Mouse (Mus musculus): ENCODE measurements around the gene Hmgb1. TPM values are rescaled to one million over a fixed set of nuclear protein-coding genes. Genes with fewer than 3 reads are reported as not detected.

Gene Hmgb1
- total and polyA plus RNA-seq, 3 experiments = 517 to 576 (median 529) TPM

GRCm38 (mm10) chr5:149099009-149099408 lies 85.3 kb downstream of the Hmgb1 start:
- DNase-seq (ENCODE audit: low spot score) = no peak
- ATAC-seq (ENCODE audit: extremely low read depth, insufficient number of reproducible peaks, low FRiP score, poor library complexity, severe bottlenecking) = no peak
- H3K9me3 ChIP-seq (replicated peaks) = peaks cover 4% of the 10 kb centered on the region; the same call in 1 of the 2 replicates

GRCm38 (mm10) chr5:149097841-149098240 lies 86.4 kb downstream of the Hmgb1 start:
- no peak for ATAC-seq (ENCODE audit: extremely low read depth, insufficient number of reproducible peaks, low FRiP score, poor library complexity, severe bottlenecking)
- TF ChIP-seq GATA1 (IDR thresholded peaks at IDR 0.05; ENCODE audit: borderline replicate concordance, low read length) (no peak), POLR2AphosphoS5 (IDR thresholded peaks at IDR 0.05; ENCODE audit: insufficient replicate concordance, low read depth, low read length) (no peak), GATA2 (IDR thresholded peaks at IDR 0.05; ENCODE audit: borderline replicate concordance, low read depth, low read length) (no peak), TAL1 (conservative IDR thresholded peaks at IDR 0.05; ENCODE audit: low read depth, low read length) (no peak)
- peaks cover 4% of the 10 kb centered on the region; the same call in 1 of the 2 replicates for H3K4me1 ChIP-seq (ENCODE audit: insufficient read depth, low read depth, low read length)
- no peaks in the 10 kb centered on the region for H3K36me3 ChIP-seq (replicated peaks)
- peaks cover 4% of the 10 kb centered on the region; the same call in 1 of the 2 replicates for H3K9me3 ChIP-seq (replicated peaks)
- no peak overlapping the region for H3K4me3 ChIP-seq (ENCODE audit: low read depth, low read length)
- H3K27me3 ChIP-seq (ENCODE audit: insufficient read depth, low read length) = peaks cover 19% of the 10 kb centered on the region
- no peak for DNase-seq (ENCODE audit: low spot score)

More at GRCm38 (mm10) chr5:149099009-149099408, 85.3 kb downstream of the Hmgb1 start:
- peaks cover 15% of the 10 kb centered on the region for H3K27me3 ChIP-seq (ENCODE audit: insufficient read depth, low read length)
- no peak overlapping the region for H3K4me3 ChIP-seq (ENCODE audit: low read depth, low read length)
- TF ChIP-seq GATA2 (IDR thresholded peaks at IDR 0.05; ENCODE audit: borderline replicate concordance, low read depth, low read length) (no peak), TAL1 (conservative IDR thresholded peaks at IDR 0.05; ENCODE audit: low read depth, low read length) (no peak), CTCF (IDR thresholded peaks at IDR 0.05; ENCODE audit: low read depth, low read length) (no peak), POLR2AphosphoS5 (IDR thresholded peaks at IDR 0.05; ENCODE audit: insufficient replicate concordance, low read depth, low read length) (no peak), GATA1 (IDR thresholded peaks at IDR 0.05; ENCODE audit: borderline replicate concordance, low read length) (no peak)
- no peaks in the 10 kb centered on the region for H3K36me3 ChIP-seq (replicated peaks)
- H3K4me1 ChIP-seq (ENCODE audit: insufficient read depth, low read depth, low read length) = peaks cover 4% of the 10 kb centered on the region; the same call in 1 of the 2 replicates

DNA sequence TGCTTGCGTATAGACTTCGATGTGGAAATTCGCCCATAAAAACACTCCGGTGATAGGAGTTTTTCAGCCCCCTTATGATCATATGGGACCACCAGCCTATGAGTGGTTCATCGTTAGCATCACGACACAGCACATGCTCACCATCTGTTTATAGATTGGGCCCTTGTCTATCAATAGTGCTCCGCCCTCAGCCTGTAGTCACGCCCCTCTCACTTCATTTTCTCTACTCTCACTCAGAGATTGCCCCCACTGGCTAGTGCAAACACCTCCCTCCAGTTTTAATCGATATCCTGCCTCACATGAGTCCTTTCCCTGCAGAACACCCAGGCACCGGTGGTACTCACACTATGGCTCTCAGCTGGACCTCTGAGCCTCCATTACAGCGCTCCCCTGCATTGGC lies 88.0 kb downstream of the Hmgb1 start:
- Histone ChIP-seq H3K27me3 (ENCODE audit: insufficient read depth, low read length) (peaks cover 18% of the 10 kb centered on the region), H3K4me3 (ENCODE audit: low read depth, low read length) (no peak overlapping the region), H3K36me3 (replicated peaks) (no peaks in the 10 kb centered on the region), H3K9me3 (replicated peaks) (no peaks in the 10 kb centered on the region; the same call in 1 of the 2 replicates), H3K4me1 (ENCODE audit: insufficient read depth, low read depth, low read length) (peaks cover 4% of the 10 kb centered on the region; the same call in 1 of the 2 replicates)
- no peak for ATAC-seq (ENCODE audit: extremely low read depth, insufficient number of reproducible peaks, low FRiP score, poor library complexity, severe bottlenecking)
- no peak for DNase-seq (ENCODE audit: low spot score)
- TF ChIP-seq GATA1 (IDR thresholded peaks at IDR 0.05; ENCODE audit: borderline replicate concordance, low read length) (no peak), POLR2AphosphoS5 (IDR thresholded peaks at IDR 0.05; ENCODE audit: insufficient replicate concordance, low read depth, low read length) (no peak), GATA2 (IDR thresholded peaks at IDR 0.05; ENCODE audit: borderline replicate concordance, low read depth, low read length) (no peak), TAL1 (conservative IDR thresholded peaks at IDR 0.05; ENCODE audit: low read depth, low read length) (no peak), CTCF (IDR thresholded peaks at IDR 0.05; ENCODE audit: low read depth, low read length) (no peak)

GRCm38 (mm10) chr5:149092926-149093325 lies 91.4 kb downstream of the Hmgb1 start:
- Histone ChIP-seq H3K4me3 (ENCODE audit: low read depth, low read length) (no peak overlapping the region), H3K9me3 (replicated peaks) (no peaks in the 10 kb centered on the region), H3K27me3 (ENCODE audit: insufficient read depth, low read length) (peaks cover 18% of the 10 kb centered on the region), H3K4me1 (ENCODE audit: insufficient read depth, low read depth, low read length) (peaks cover 13% of the 10 kb centered on the region; the same call in 1 of the 2 replicates), H3K36me3 (replicated peaks) (no peaks in the 10 kb centered on the region)
- no peak for TF ChIP-seq GATA2 (IDR thresholded peaks at IDR 0.05; ENCODE audit: borderline replicate concordance, low read depth, low read length)
- TF ChIP-seq CTCF (IDR thresholded peaks at IDR 0.05; ENCODE audit: low read depth, low read length) = no peak
- TF ChIP-seq POLR2AphosphoS5 (IDR thresholded peaks at IDR 0.05; ENCODE audit: insufficient replicate concordance, low read depth, low read length) = no peak
- no peak for TF ChIP-seq GATA1 (IDR thresholded peaks at IDR 0.05; ENCODE audit: borderline replicate concordance, low read length)
- no peak for TF ChIP-seq TAL1 (conservative IDR thresholded peaks at IDR 0.05; ENCODE audit: low read depth, low read length)
- DNase-seq (ENCODE audit: low spot score) = no peak
- ATAC-seq (ENCODE audit: extremely low read depth, insufficient number of reproducible peaks, low FRiP score, poor library complexity, severe bottlenecking) = no peak

DNA sequence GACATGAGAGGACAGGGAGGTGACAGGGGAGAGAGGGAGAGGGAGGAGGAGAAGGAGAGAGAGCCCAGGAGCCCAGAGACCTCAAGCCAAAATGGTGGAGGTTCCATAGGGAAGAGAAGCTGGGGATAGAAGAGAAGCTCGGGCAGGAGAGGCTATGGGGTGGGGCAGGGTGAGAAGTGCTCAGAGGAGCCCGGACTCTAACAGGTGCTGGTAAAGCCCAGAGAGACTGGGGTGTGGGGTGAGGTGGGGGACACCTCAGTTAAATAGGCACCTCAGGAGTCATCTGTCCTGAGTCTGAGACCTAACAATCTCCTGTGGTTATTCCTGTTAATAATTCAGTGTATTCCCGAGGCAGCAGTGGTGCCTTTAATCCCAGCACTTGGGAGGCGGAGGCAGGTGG lies 91.8 kb downstream of the Hmgb1 start:
- H3K4me1 ChIP-seq (ENCODE audit: insufficient read depth, low read depth, low read length) = peaks cover 17% of the 10 kb centered on the region; the same call in 1 of the 2 replicates
- ATAC-seq (ENCODE audit: extremely low read depth, insufficient number of reproducible peaks, low FRiP score, poor library complexity, severe bottlenecking) (no peak), DNase-seq (ENCODE audit: low spot score) (no peak)
- H3K36me3 ChIP-seq (replicated peaks) = no peaks in the 10 kb centered on the region
- no peak overlapping the region for H3K4me3 ChIP-seq (ENCODE audit: low read depth, low read length)
- peaks cover 18% of the 10 kb centered on the region for H3K27me3 ChIP-seq (ENCODE audit: insufficient read depth, low read length)
- H3K9me3 ChIP-seq (replicated peaks) = no peaks in the 10 kb centered on the region
- TF ChIP-seq GATA1 (IDR thresholded peaks at IDR 0.05; ENCODE audit: borderline replicate concordance, low read length) (no peak), TAL1 (conservative IDR thresholded peaks at IDR 0.05; ENCODE audit: low read depth, low read length) (no peak), CTCF (IDR thresholded peaks at IDR 0.05; ENCODE audit: low read depth, low read length) (no peak), POLR2AphosphoS5 (IDR thresholded peaks at IDR 0.05; ENCODE audit: insufficient replicate concordance, low read depth, low read length) (no peak), GATA2 (IDR thresholded peaks at IDR 0.05; ENCODE audit: borderline replicate concordance, low read depth, low read length) (no peak)

DNA sequence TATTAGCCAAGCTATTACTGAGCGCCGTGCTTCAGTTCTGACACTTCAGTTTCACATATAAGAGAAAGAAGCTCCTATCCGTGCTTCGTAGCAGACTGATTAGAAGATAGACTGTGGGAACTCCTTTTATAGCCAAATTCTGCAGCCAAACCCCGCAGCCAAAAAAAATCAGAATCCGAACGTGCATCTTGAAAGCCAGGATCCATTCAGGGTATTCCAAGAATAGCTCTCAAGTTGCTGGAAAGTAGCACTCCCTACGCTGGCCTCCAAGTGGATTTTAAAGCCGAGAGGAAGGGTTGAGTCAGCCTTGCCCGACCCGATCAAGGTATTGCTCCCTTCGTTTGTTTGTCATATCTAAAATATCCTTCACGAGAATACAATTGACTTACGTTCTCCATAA lies 93.0 kb downstream of the Hmgb1 start:
- DNase-seq (ENCODE audit: low spot score) = no peak
- H3K27me3 ChIP-seq (ENCODE audit: insufficient read depth, low read length) = peaks cover 18% of the 10 kb centered on the region
- no peak for TF ChIP-seq GATA2 (IDR thresholded peaks at IDR 0.05; ENCODE audit: borderline replicate concordance, low read depth, low read length)
- TF ChIP-seq CTCF (IDR thresholded peaks at IDR 0.05; ENCODE audit: low read depth, low read length) = no peak
- TF ChIP-seq GATA1 (IDR thresholded peaks at IDR 0.05; ENCODE audit: borderline replicate concordance, low read length) = no peak
- TF ChIP-seq TAL1 (conservative IDR thresholded peaks at IDR 0.05; ENCODE audit: low read depth, low read length) = no peak
- no peak for TF ChIP-seq POLR2AphosphoS5 (IDR thresholded peaks at IDR 0.05; ENCODE audit: insufficient replicate concordance, low read depth, low read length)
- H3K9me3 ChIP-seq (replicated peaks) = no peaks in the 10 kb centered on the region
- H3K36me3 ChIP-seq (replicated peaks) = no peaks in the 10 kb centered on the region
- no peak for ATAC-seq (ENCODE audit: extremely low read depth, insufficient number of reproducible peaks, low FRiP score, poor library complexity, severe bottlenecking)
- H3K4me3 ChIP-seq (ENCODE audit: low read depth, low read length) = no peak overlapping the region
- peaks cover 24% of the 10 kb centered on the region for H3K4me1 ChIP-seq (ENCODE audit: insufficient read depth, low read depth, low read length)
